13 mouse cellular contexts compared by ENCODE assay signal in the genomic region with DNA sequence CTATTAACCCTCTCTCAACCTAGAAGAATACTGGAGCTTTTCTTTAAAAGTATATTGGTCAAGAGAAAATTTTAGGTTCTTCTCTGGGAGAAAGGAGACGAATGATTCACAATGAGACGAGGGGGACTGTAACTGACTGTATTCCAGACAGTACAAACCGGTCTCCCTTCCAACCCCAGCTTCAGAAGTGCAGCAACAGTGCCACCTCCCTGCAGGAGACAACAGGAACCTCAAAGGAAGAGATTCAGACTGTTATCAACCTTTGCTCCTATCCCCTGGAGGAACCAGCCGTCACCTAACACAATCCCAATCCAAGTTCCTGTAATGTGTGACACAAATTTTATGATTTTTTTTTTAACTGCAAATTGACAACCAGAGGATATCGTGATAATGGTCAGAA. TPM values are rescaled to one million over a fixed set of nuclear protein-coding genes. Genes with fewer than 3 reads are reported as not detected.
DNase-seq lines count a peak whose midpoint lies in the region; ATAC-seq and TF ChIP-seq lines count a peak whose summit lies in the region.
"Had no signal": no experiment of that assay in that cellular context is flagged by ENCODE, and none has a peak within 500 bp of the region (broad histone marks: within the 10 kb centered on the region; RNA-seq: fewer than 3 reads in every experiment).

No protein-coding gene starts in this region.

- no peak overlapping the region for H3K4me3 ChIP-seq in heart, postnatal 0 days (ENCODE audit: low read depth, low read length)
- no peak overlapping the region for H3K4me3 ChIP-seq in ES-Bruce4 (ENCODE audit: low read depth, low read length)
- H3K4me3 ChIP-seq in cortical plate, adult 2 months (ENCODE audit: insufficient read depth, low read length), result no peak overlapping the region
- no peak overlapping the region for H3K4me3 ChIP-seq in embryonic facial prominence, embryonic 10.5 days
- H3K4me3 ChIP-seq: forebrain, embryonic 12.5 days had no signal

- no peaks in the 10 kb centered on the region for H3K36me3 ChIP-seq in heart, postnatal 0 days (replicated peaks; ENCODE audit: control insufficient read depth, insufficient read depth, low read length)
- 0 out of 2 replicates have a peak, but pooled peaks cover 5% of the 10 kb centered on the region for H3K36me3 ChIP-seq in ES-Bruce4 (ENCODE audit: control insufficient read depth, insufficient read depth, low read length, poor library complexity, severe bottlenecking)
- H3K36me3 ChIP-seq in embryonic facial prominence, embryonic 10.5 days (replicated peaks), result no peaks in the 10 kb centered on the region
- H3K36me3 ChIP-seq: forebrain, embryonic 12.5 days had no signal

- no peaks in the 10 kb centered on the region for H3K27me3 ChIP-seq in heart, postnatal 0 days (ENCODE audit: control insufficient read depth, insufficient read depth, low read length)
- H3K27me3 ChIP-seq in ES-Bruce4 (ENCODE audit: control insufficient read depth, insufficient read depth, low read length, poor library complexity, severe bottlenecking), result no peaks in the 10 kb centered on the region
- H3K27me3 ChIP-seq in embryonic facial prominence, embryonic 10.5 days (replicated peaks; ENCODE audit: low read depth, poor library complexity, severe bottlenecking), result no peaks in the 10 kb centered on the region
- H3K27me3 ChIP-seq: forebrain, embryonic 12.5 days had no signal

- TF ChIP-seq CTCF in heart, postnatal 0 days (IDR thresholded peaks at IDR 0.05; ENCODE audit: low read depth), result peak; percentile 21; the same call in 1 of the 2 replicates
- TF ChIP-seq CTCF in ES-Bruce4 (IDR thresholded peaks at IDR 0.05; ENCODE audit: low read depth, low read length), result peak; percentile 24
- peak; percentile 67 for TF ChIP-seq CTCF in cortical plate, adult 2 months (IDR thresholded peaks at IDR 0.05; ENCODE audit: extremely low read depth, insufficient read depth, low read length)

- no peaks in the 10 kb centered on the region for H3K9me3 ChIP-seq in heart, postnatal 0 days (replicated peaks; ENCODE audit: control insufficient read depth, low read length)
- peaks cover 22% of the 10 kb centered on the region for H3K9me3 ChIP-seq in ES-Bruce4 (replicated peaks; ENCODE audit: control insufficient read depth, insufficient read depth, low read length, poor library complexity, severe bottlenecking)
- H3K9me3 ChIP-seq in embryonic facial prominence, embryonic 10.5 days, result no peaks in the 10 kb centered on the region; the same call in 1 of the 2 replicates
- H3K9me3 ChIP-seq: forebrain, embryonic 12.5 days had no signal

- no peak overlapping the region for H3K27ac ChIP-seq in heart, postnatal 0 days (ENCODE audit: low read depth)
- no peak overlapping the region for H3K27ac ChIP-seq in ES-Bruce4 (ENCODE audit: insufficient read depth, low read length)
- H3K27ac ChIP-seq in cortical plate, adult 2 months (ENCODE audit: insufficient read depth, low read length), result no peak overlapping the region
- no peak overlapping the region for H3K27ac ChIP-seq in embryonic facial prominence, embryonic 10.5 days (replicated peaks)
- H3K27ac ChIP-seq: forebrain, embryonic 12.5 days had no signal

- ATAC-seq in heart, postnatal 0 days (ENCODE audit: insufficient read depth, low read depth), result no peak
- ATAC-seq in megakaryocyte progenitor cell, adult 5-6 weeks (replicated peaks; ENCODE audit: poor library complexity), result peak; percentile 78
- ATAC-seq: hindbrain, embryonic 16.5 days had no signal

- H3K9ac ChIP-seq in heart, postnatal 0 days (replicated peaks; ENCODE audit: low read depth, low read length), result no peak overlapping the region
- H3K9ac ChIP-seq in ES-Bruce4 (ENCODE audit: low read depth, poor library complexity, severe bottlenecking), result no peak overlapping the region
- H3K9ac ChIP-seq: forebrain, embryonic 12.5 days had no signal

- no peak for TF ChIP-seq POLR2A in ES-Bruce4 (IDR thresholded peaks at IDR 0.05; ENCODE audit: insufficient read depth, low read length)
- no peak for TF ChIP-seq POLR2A in cortical plate, adult 2 months (IDR thresholded peaks at IDR 0.05; ENCODE audit: extremely low read depth, insufficient read depth, low read length)

- no peaks in the 10 kb centered on the region for H3K4me1 ChIP-seq in heart, postnatal 0 days (ENCODE audit: control insufficient read depth, insufficient read depth)
- no peaks in the 10 kb centered on the region for H3K4me1 ChIP-seq in ES-Bruce4 (ENCODE audit: control insufficient read depth, insufficient read depth, low read length)
- no peaks in the 10 kb centered on the region for H3K4me1 ChIP-seq in cortical plate, adult 2 months (ENCODE audit: control insufficient read depth, insufficient read depth, low read length)
- H3K4me1 ChIP-seq in embryonic facial prominence, embryonic 10.5 days, result no peaks in the 10 kb centered on the region
- H3K4me1 ChIP-seq: forebrain, embryonic 12.5 days had no signal

- intact Hi-C loops in heart, postnatal 14 days (cut with DNase I), result no loop called here

- TF ChIP-seq EP300 in heart, postnatal 0 days (IDR thresholded peaks at IDR 0.05; ENCODE audit: low read depth), result no peak
- TF ChIP-seq EP300 in ES-Bruce4 (IDR thresholded peaks at IDR 0.05; ENCODE audit: insufficient read depth, low read depth, low read length), result no peak

- DNase-seq in heart, postnatal 0 days (ENCODE audit: low spot score), result no peak
- no peak for DNase-seq in heart, postnatal 14 days
- DNase-seq in thymus, postnatal 0 days (ENCODE audit: low spot score), result no peak
- DNase-seq in embryonic facial prominence, embryonic 10.5 days (ENCODE audit: low spot score), result no peak
- DNase-seq in cerebellum, postnatal 10 days, result no peak
- DNase-seq: kidney, postnatal 25 days; lung, postnatal 4 days had no signal

- WGBS in heart, postnatal 0 days, result 39% methylated on average over 5 of the region's 5 CpGs
- WGBS in embryonic facial prominence, embryonic 10.5 days, result 55% methylated on average over 5 of the region's 5 CpGs

- H3K4me2 ChIP-seq in heart, postnatal 0 days (ENCODE audit: low read depth, low read length), result no peak overlapping the region
- H3K4me2 ChIP-seq: forebrain, embryonic 12.5 days; liver, embryonic 11.5 days had no signal

RNA-seq across cellular contexts. Expression of a gene that starts 41.7 kb away (rescaled TPM):
- 0.19 TPM in 1 of 2 replicates, not detected in the other for total RNA-seq in heart, postnatal 0 days (2014; rRNA removed; ENCODE audit: low replicate concordance)
- 0.25 and 0.37 TPM in 2 replicates for polyA plus RNA-seq in heart, postnatal 0 days (2015; fragmentation: Nextera tagmentation; extraction: Ambion mirVana)
- under 1 TPM; 0.19 to 0.34 TPM for total RNA-seq in heart, postnatal 14 days (2021)
- 0.37 TPM in 1 of 2 replicates, not detected in the other for polyA plus RNA-seq in ES-Bruce4 (2011; ENCODE audit: insufficient read depth, insufficient read length, low read depth, missing spikeins)
- polyA plus RNA-seq in cortical plate, adult 2 months (2012; rRNA removed), result 4.7 and 5.7 TPM in 2 replicates
- 0.22 TPM in 1 of 2 replicates, not detected in the other for total RNA-seq in megakaryocyte progenitor cell, adult 5-6 weeks (2015)
- total RNA-seq in megakaryocyte progenitor cell, adult 5-6 weeks (2017), result not detected in 2 replicates
- 0.09 TPM in 1 of 2 replicates, not detected in the other for polyA plus RNA-seq in thymus, postnatal 0 days (2015; fragmentation: Nextera tagmentation; extraction: Ambion mirVana)
- polyA plus RNA-seq in embryonic facial prominence, embryonic 10.5 days (2016; fragmentation: Nextera tagmentation; extraction: Ambion mirVana), result 0.13 TPM in 1 of 2 replicates, not detected in the other
- polyA plus RNA-seq: liver, embryonic 11.5 days had no signal

RNA-seq across cellular contexts. Expression of a gene that starts 43.0 kb away (rescaled TPM):
- total RNA-seq in heart, postnatal 0 days (2014; rRNA removed; ENCODE audit: low replicate concordance), result 915 and 1,160 TPM in 2 replicates
- polyA plus RNA-seq in heart, postnatal 0 days (2015; fragmentation: Nextera tagmentation; extraction: Ambion mirVana), result 1,410 and 1,523 TPM in 2 replicates
- total RNA-seq in heart, postnatal 14 days (2021), result 1,000 to 10,000 TPM; 1,807 to 1,867 TPM
- polyA plus RNA-seq in ES-Bruce4 (2011; ENCODE audit: insufficient read depth, insufficient read length, low read depth, missing spikeins), result 266 and 305 TPM in 2 replicates
- polyA plus RNA-seq in cortical plate, adult 2 months (2012; rRNA removed), result 366 and 413 TPM in 2 replicates
- 273 and 300 TPM in 2 replicates for total RNA-seq in megakaryocyte progenitor cell, adult 5-6 weeks (2015)
- 219 and 232 TPM in 2 replicates for total RNA-seq in megakaryocyte progenitor cell, adult 5-6 weeks (2017)
- 523 and 568 TPM in 2 replicates for polyA plus RNA-seq in thymus, postnatal 0 days (2015; fragmentation: Nextera tagmentation; extraction: Ambion mirVana)
- polyA plus RNA-seq in embryonic facial prominence, embryonic 10.5 days (2016; fragmentation: Nextera tagmentation; extraction: Ambion mirVana), result 365 and 398 TPM in 2 replicates

RNA-seq across cellular contexts. Expression of a gene that starts 55.5 kb away (rescaled TPM):
- total RNA-seq in heart, postnatal 0 days (2014; rRNA removed; ENCODE audit: low replicate concordance), result 3.1 and 21.0 TPM in 2 replicates
- polyA plus RNA-seq in heart, postnatal 0 days (2015; fragmentation: Nextera tagmentation; extraction: Ambion mirVana), result 14.2 and 16.0 TPM in 2 replicates
- total RNA-seq in heart, postnatal 14 days (2021), result 10 to 100 TPM; 15.1 to 16.9 TPM
- 23.6 and 29.9 TPM in 2 replicates for polyA plus RNA-seq in ES-Bruce4 (2011; ENCODE audit: insufficient read depth, insufficient read length, low read depth, missing spikeins)
- polyA plus RNA-seq in cortical plate, adult 2 months (2012; rRNA removed), result 38.5 and 39.3 TPM in 2 replicates
- 16.8 and 31.8 TPM in 2 replicates for total RNA-seq in megakaryocyte progenitor cell, adult 5-6 weeks (2015)
- total RNA-seq in megakaryocyte progenitor cell, adult 5-6 weeks (2017), result 34.4 and 44.2 TPM in 2 replicates
- 20.8 and 28.9 TPM in 2 replicates for polyA plus RNA-seq in thymus, postnatal 0 days (2015; fragmentation: Nextera tagmentation; extraction: Ambion mirVana)
- polyA plus RNA-seq in embryonic facial prominence, embryonic 10.5 days (2016; fragmentation: Nextera tagmentation; extraction: Ambion mirVana), result 31.0 and 33.0 TPM in 2 replicates

RNA-seq across cellular contexts. Expression of a gene that starts 55.6 kb away (rescaled TPM):
- 32.2 and 47.9 TPM in 2 replicates for total RNA-seq in heart, postnatal 0 days (2014; rRNA removed; ENCODE audit: low replicate concordance)
- polyA plus RNA-seq in heart, postnatal 0 days (2015; fragmentation: Nextera tagmentation; extraction: Ambion mirVana), result 35.3 and 41.5 TPM in 2 replicates
- 10 to 100 TPM; 22.5 to 26.5 TPM for total RNA-seq in heart, postnatal 14 days (2021)
- polyA plus RNA-seq in ES-Bruce4 (2011; ENCODE audit: insufficient read depth, insufficient read length, low read depth, missing spikeins), result 67.3 and 80.1 TPM in 2 replicates
- polyA plus RNA-seq in cortical plate, adult 2 months (2012; rRNA removed), result 65.3 and 75.1 TPM in 2 replicates
- total RNA-seq in megakaryocyte progenitor cell, adult 5-6 weeks (2015), result 33.0 and 37.3 TPM in 2 replicates
- 113 and 130 TPM in 2 replicates for total RNA-seq in megakaryocyte progenitor cell, adult 5-6 weeks (2017)
- polyA plus RNA-seq in thymus, postnatal 0 days (2015; fragmentation: Nextera tagmentation; extraction: Ambion mirVana), result 88.2 and 93.1 TPM in 2 replicates
- polyA plus RNA-seq in embryonic facial prominence, embryonic 10.5 days (2016; fragmentation: Nextera tagmentation; extraction: Ambion mirVana), result 179 and 183 TPM in 2 replicates
